Comparison of ENCODE assay signal across 8 mouse cellular contexts in genomic region chr5:125244825-125245533, GRCm38 (mm10).
DNase-seq lines count a peak whose midpoint lies in the region; ATAC-seq lines count a peak whose summit lies in the region.

No protein-coding gene starts in this region.

- H3K36me3 ChIP-seq in heart, embryonic 16.5 days (ENCODE audit: control insufficient read depth, insufficient read depth), result no peaks in the 10 kb centered on the region
- H3K36me3 ChIP-seq in forebrain, embryonic 15.5 days, result no peaks in the 10 kb centered on the region
- H3K36me3 ChIP-seq in midbrain, embryonic 14.5 days (ENCODE audit: control insufficient read depth, insufficient read depth, low read length), result no peaks in the 10 kb centered on the region

- H3K9me3 ChIP-seq in heart, embryonic 16.5 days (replicated peaks; ENCODE audit: control insufficient read depth, low read length), result no peaks in the 10 kb centered on the region
- H3K9me3 ChIP-seq in forebrain, embryonic 15.5 days, result no peaks in the 10 kb centered on the region
- H3K9me3 ChIP-seq in midbrain, embryonic 14.5 days (ENCODE audit: control insufficient read depth, low read length), result no peaks in the 10 kb centered on the region

- no peak overlapping the region for H3K9ac ChIP-seq in heart, embryonic 16.5 days (ENCODE audit: low read length)
- H3K9ac ChIP-seq in forebrain, embryonic 15.5 days (replicated peaks), result peak overlapping the region; percentile 42
- H3K9ac ChIP-seq in midbrain, embryonic 14.5 days (replicated peaks; ENCODE audit: low read length), result peak overlapping the region; percentile 47

- ATAC-seq in heart, embryonic 16.5 days (replicated peaks; ENCODE audit: extremely low read depth, insufficient read depth, low FRiP score), result peak; percentile 11; the same call in 1 of the 2 replicates
- ATAC-seq in forebrain, embryonic 15.5 days (replicated peaks), result peak; percentile 27; the same call in 1 of the 2 replicates
- ATAC-seq in midbrain, embryonic 14.5 days (ENCODE audit: low FRiP score, low TSS enrichment), result peak; percentile 63

- peaks cover 14% of the 10 kb centered on the region; the same call in 1 of the 2 replicates for H3K4me1 ChIP-seq in heart, embryonic 16.5 days (ENCODE audit: control insufficient read depth, insufficient read depth, low read length)
- peaks cover 48% of the 10 kb centered on the region for H3K4me1 ChIP-seq in forebrain, embryonic 15.5 days
- H3K4me1 ChIP-seq in midbrain, embryonic 14.5 days (ENCODE audit: control insufficient read depth, insufficient read depth, low read length), result peaks cover 28% of the 10 kb centered on the region

- 24% methylated on average over 9 of the region's 13 CpGs for WGBS in heart, embryonic 16.5 days
- 5% methylated on average over 13 of the region's 13 CpGs for WGBS in forebrain, embryonic 15.5 days
- WGBS in midbrain, embryonic 14.5 days, result 3% methylated on average over 13 of the region's 13 CpGs

- H3K27me3 ChIP-seq in heart, embryonic 16.5 days (ENCODE audit: control insufficient read depth, insufficient read depth, low read length), result no peaks in the 10 kb centered on the region
- H3K27me3 ChIP-seq in forebrain, embryonic 15.5 days, result no peaks in the 10 kb centered on the region
- H3K27me3 ChIP-seq in midbrain, embryonic 14.5 days (ENCODE audit: control insufficient read depth, insufficient read depth, low read length), result no peaks in the 10 kb centered on the region

- H3K4me2 ChIP-seq in heart, embryonic 16.5 days (ENCODE audit: low read depth, low read length), result peak overlapping the region; percentile 59
- peak overlapping the region; percentile 44 for H3K4me2 ChIP-seq in forebrain, embryonic 15.5 days (replicated peaks)
- H3K4me2 ChIP-seq in midbrain, embryonic 14.5 days (ENCODE audit: low read length), result peak overlapping the region; percentile 50

- DNase-seq in heart, adult 18-20 months, result no peak
- DNase-seq in Muller cell, postnatal 12 days (ENCODE audit: inconsistent ontology term), result peak; percentile 89
- peak; percentile 76 for DNase-seq in midbrain, embryonic 14.5 days
- DNase-seq in frontal cortex, postnatal 25 days (ENCODE audit: low spot score in 2 of 2), result no peak
- DNase-seq in kidney, postnatal 36 days, result no peak
- DNase-seq in adrenal gland, postnatal 4 days (ENCODE audit: low spot score in 2 of 2), result no peak

- H3K27ac ChIP-seq in heart, embryonic 16.5 days (ENCODE audit: low read length), result no peak overlapping the region
- H3K27ac ChIP-seq in forebrain, embryonic 15.5 days (replicated peaks), result peak overlapping the region; percentile 92
- peak overlapping the region; percentile 95 for H3K27ac ChIP-seq in midbrain, embryonic 14.5 days (replicated peaks; ENCODE audit: low read depth, low read length)

- peak overlapping the region; percentile 31; the same call in 1 of the 2 replicates for H3K4me3 ChIP-seq in heart, embryonic 16.5 days (ENCODE audit: low read length)
- peak overlapping the region; percentile 24 for H3K4me3 ChIP-seq in forebrain, embryonic 15.5 days
- H3K4me3 ChIP-seq in midbrain, embryonic 14.5 days (replicated peaks; ENCODE audit: low read depth, low read length), result no peak overlapping the region

Comparison
In these comparisons a context has a peak if more than half of its experiments do, and no peak if none do; other contexts are left out.
1. ATAC-seq: peak in every context shown above with its lines; median percentile 63 in midbrain, embryonic 14.5 days; 27 in forebrain, embryonic 15.5 days; 11 in heart, embryonic 16.5 days.
2. DNase-seq: peak in Muller cell, postnatal 12 days (single experiment) and midbrain, embryonic 14.5 days (single experiment); none in heart, adult 18-20 months (0 of 2), frontal cortex, postnatal 25 days (0 of 2), kidney, postnatal 36 days (0 of 2) and adrenal gland, postnatal 4 days (0 of 2).
3. Peak in every context shown above with its lines, with median percentiles within 50 percentile points of each other: H3K4me2 ChIP-seq.